Mouse (Mus musculus): ENCODE measurements at regions not wholly inside any gene's neighbourhood (a gene's known extent, or its start where the extent isn't known, plus 50 kb on each side); places are given as distances from the start of the nearest gene placed in this dataset.
A peak's percentile ranks its signal among the peaks of the same experiment; 100 is the strongest.

DNA sequence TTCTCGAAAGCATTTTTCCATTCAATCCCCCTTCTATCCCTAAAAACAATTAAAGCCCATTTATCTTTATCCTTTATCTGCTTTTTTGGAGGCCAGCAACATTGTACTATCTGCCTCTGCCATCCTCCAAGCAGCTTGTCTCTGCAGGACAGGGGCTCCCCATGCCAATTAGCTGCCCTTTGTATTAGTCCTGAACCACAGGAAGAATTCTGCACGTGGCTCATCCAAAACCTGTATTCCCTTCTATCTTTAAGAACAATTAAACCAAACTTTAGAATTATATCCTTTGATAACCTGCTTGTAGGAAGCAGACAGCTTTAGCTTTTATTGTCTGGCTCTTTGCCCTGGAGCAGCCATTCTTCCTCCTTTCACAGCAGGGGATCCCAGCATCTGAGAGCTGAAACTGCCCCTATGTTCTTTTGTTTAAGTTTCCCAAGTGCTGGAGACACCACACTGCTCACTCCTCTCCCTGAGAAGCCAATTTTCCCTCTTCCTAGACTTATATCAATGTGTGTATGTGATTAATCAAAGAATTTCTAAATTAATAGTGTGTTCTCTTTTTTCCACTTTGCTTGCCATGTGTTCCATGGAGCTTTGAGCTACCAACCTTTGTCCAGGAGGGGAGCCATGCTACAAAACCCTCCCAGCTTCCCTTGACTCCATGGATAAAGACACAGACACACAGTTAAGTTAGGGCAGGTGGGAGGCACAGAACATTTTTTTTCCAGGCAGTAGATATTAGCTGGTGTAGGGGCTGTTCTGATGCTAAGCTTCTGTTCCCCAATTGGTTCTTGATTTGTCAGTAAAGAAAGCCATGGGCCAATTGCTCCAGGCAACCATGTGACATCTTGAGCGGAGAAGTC lies 256.6 kb upstream of the Sema3a start:
- peaks cover 8% of the 10 kb centered on the region for H3K4me1 ChIP-seq
- no peaks in the 10 kb centered on the region for H3K27me3 ChIP-seq (ENCODE audit: low read depth, poor library complexity, severe bottlenecking)
- peak overlapping the region; percentile 42; the same call in 1 of the 2 replicates for H3K27ac ChIP-seq
- 62% methylated on average over 3 of the region's 3 CpGs for WGBS
- no peak overlapping the region for H3K4me3 ChIP-seq
- no peaks in the 10 kb centered on the region for H3K36me3 ChIP-seq
- DNase-seq (ENCODE audit: low spot score) = no peak
- H3K9me3 ChIP-seq (replicated peaks) = no peaks in the 10 kb centered on the region

DNA sequence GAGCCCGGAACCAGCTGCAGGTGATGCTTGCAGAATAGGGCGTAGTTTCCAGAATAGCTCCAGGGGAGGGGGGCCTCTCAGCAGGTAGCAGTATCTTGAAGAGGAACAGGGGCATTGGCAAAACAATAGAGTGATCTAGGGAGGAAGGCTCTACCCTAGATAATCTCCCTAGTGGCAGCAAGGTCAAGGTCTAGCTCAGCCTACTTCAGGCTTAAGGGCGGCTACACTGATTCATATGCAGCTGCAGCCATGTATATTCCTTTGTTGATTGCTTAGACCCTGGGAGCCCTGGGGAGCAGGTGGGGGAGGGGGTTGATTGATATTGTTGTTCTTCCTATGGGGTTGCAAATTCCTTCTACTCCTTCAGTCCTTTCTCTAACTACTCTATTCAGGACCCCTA lies 252.3 kb upstream of the Sema3a start:
- WGBS = 96% methylated on average over 3 of the region's 3 CpGs
- Histone ChIP-seq H3K27ac (no peak overlapping the region), H3K27me3 (ENCODE audit: low read depth, poor library complexity, severe bottlenecking) (no peaks in the 10 kb centered on the region), H3K4me3 (no peak overlapping the region), H3K9me3 (replicated peaks) (no peaks in the 10 kb centered on the region), H3K4me1 (peaks cover 8% of the 10 kb centered on the region), H3K36me3 (no peaks in the 10 kb centered on the region)
- DNase-seq (ENCODE audit: low spot score) = no peak

DNA sequence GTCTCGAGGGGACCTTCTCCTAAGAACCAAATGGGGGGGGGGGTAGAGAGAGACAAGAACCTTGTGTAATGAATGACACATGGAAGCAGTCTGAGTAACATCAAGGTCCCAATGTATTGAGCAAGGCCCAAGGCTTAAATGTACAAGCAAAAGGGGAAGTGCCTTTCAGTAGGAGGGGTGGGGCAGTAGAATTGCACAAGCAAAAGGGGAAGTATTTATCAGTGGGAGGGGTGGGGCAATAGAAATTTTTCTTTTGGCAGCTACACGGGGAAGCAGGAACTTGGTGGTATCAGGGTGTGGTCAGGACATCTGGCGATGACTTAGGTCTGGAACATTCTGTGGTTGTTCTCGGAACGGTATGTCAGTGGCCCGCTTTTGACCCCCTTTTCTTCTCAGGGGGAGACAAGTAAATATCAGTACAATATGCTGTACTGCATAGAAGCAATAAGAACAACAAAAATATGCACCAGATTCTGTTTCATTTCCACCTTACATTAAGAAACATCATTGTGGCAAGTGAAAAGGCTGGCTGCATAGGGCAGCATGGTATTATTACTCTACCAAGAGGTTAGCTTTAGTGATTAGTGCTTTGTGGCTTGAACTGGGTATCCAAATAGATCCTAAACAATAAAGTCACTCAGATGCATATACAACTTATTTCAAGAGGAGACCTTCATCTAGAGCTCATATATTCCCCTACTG lies 247.5 kb upstream of the Sema3a start:
- Histone ChIP-seq H3K27ac (no peak overlapping the region), H3K9me3 (replicated peaks) (no peaks in the 10 kb centered on the region), H3K36me3 (no peaks in the 10 kb centered on the region), H3K4me3 (no peak overlapping the region), H3K4me1 (peaks cover 5% of the 10 kb centered on the region; the same call in 1 of the 2 replicates), H3K27me3 (ENCODE audit: low read depth, poor library complexity, severe bottlenecking) (no peaks in the 10 kb centered on the region)
- DNase-seq (ENCODE audit: low spot score) = no peak
- 93% methylated on average over 6 of the region's 6 CpGs for WGBS

DNA sequence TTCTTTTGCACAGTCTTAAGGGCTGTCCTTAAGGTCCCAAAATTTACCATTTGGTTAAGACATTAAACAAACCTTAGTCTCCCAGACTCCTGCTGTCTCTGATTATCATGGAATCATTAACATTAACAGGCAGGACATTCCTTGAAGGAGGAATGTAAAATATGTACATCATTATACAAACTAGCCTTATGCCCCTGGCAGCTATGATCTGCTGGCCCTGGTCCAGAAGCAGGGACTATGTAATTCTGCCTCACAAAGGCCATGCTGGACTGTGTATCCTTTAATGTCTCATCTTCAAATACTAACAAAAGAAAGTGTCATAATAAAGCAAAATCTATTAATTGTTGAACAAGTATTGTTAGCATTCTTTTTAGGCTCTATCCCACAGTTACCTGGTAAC lies 232.9 kb upstream of the Sema3a start:
- Histone ChIP-seq H3K36me3 (no peaks in the 10 kb centered on the region), H3K4me3 (no peak overlapping the region), H3K27ac (no peak overlapping the region), H3K9me3 (replicated peaks) (no peaks in the 10 kb centered on the region), H3K4me1 (peaks cover 6% of the 10 kb centered on the region), H3K27me3 (ENCODE audit: low read depth, poor library complexity, severe bottlenecking) (no peaks in the 10 kb centered on the region)
- DNase-seq (ENCODE audit: low spot score) = no peak

DNA sequence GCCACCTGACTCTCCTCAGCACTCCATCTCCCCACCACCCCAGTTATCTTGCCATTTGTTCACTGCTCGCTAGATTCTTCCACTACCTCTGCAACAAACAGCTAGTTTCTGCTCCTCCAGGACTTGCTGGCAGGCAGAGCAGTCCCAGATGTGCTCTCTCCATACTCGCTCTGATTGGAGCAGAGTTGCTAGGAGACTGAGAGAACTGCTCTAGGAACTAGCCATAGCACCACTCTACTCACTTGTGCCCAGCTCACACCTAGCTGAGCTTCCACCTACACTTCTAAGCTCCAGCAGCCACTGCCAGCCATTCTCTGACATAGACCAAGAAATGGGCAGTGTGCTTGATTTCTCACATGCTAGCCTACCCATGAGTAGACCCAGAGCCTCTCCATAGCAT lies 230.6 kb upstream of the Sema3a start:
- 62% methylated on average over 2 of the region's 2 CpGs for WGBS
- H3K27me3 ChIP-seq (ENCODE audit: low read depth, poor library complexity, severe bottlenecking) = no peaks in the 10 kb centered on the region
- peaks cover 6% of the 10 kb centered on the region for H3K4me1 ChIP-seq
- DNase-seq (ENCODE audit: low spot score) = no peak
- no peak overlapping the region for H3K4me3 ChIP-seq
- no peak overlapping the region for H3K27ac ChIP-seq
- H3K36me3 ChIP-seq = no peaks in the 10 kb centered on the region
- no peaks in the 10 kb centered on the region for H3K9me3 ChIP-seq (replicated peaks)

DNA sequence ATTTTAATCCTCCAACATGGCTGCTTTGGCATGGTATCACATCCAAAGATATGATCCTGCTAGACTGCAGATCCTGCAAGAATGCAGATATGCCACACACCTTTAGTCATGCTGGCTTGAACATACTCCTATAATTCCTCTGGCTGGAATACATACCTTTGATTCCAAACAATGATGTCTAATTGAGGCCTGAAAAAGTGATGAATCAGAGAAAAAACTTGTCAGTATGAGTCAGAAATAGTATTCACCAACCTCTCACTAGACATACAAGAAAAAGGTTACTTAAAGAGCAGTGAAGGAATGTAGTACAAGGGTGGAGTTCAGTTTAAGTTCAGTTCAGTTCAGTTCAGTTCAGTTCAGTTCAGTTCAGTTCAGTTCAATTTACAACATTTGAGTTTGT lies 214.5 kb upstream of the Sema3a start:
- no peak for DNase-seq (ENCODE audit: low spot score)
- H3K4me1 ChIP-seq = no peaks in the 10 kb centered on the region
- no peaks in the 10 kb centered on the region for H3K27me3 ChIP-seq (ENCODE audit: low read depth, poor library complexity, severe bottlenecking)
- H3K9me3 ChIP-seq (replicated peaks) = no peaks in the 10 kb centered on the region
- H3K4me3 ChIP-seq = no peak overlapping the region
- no peaks in the 10 kb centered on the region for H3K36me3 ChIP-seq
- H3K27ac ChIP-seq = no peak overlapping the region

DNA sequence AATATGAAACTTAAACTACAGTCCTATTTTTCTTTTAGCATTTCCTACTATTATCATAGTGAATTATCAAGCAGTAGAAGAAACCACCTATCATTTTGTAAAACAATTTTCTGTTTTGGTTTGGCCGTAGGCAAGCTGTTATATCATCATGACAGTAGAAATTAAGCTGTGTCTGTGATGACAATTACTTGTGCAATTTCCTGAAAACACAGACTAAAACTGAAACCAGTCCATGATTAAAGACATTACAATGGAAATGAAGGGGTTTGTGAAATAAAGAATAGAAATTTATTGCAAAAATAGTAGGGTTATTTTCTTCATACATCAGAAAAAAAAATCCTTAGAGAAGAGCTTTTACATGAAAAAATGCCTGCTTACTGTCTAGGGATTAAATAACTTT lies 210.8 kb upstream of the Sema3a start:
- H3K36me3 ChIP-seq = no peaks in the 10 kb centered on the region
- H3K4me1 ChIP-seq = no peaks in the 10 kb centered on the region
- 76% methylated on average over 1 of the region's 1 CpGs for WGBS
- no peak for DNase-seq (ENCODE audit: low spot score)
- H3K27me3 ChIP-seq (ENCODE audit: low read depth, poor library complexity, severe bottlenecking) = no peaks in the 10 kb centered on the region
- H3K27ac ChIP-seq = no peak overlapping the region
- no peak overlapping the region for H3K4me3 ChIP-seq
- H3K9me3 ChIP-seq (replicated peaks) = no peaks in the 10 kb centered on the region

DNA sequence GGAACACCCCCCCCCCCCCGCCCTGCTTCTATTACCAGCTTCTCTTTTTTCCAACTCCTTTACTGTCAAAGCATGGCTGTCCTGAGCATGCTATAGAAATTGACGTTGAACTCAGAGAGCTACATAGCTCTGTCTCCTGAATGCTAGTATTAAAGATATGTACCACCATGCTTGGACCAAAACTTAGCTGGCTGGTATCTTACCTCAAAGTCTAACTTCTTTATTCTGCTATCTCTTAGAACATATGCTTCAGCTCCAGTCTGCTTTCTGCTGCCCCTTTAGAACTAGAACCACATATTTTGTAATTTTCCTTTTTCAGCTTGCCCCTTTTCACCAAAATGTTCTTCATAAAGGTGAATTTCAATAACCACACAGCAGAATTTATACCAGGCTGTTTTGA lies 205.9 kb upstream of the Sema3a start:
- DNase-seq (ENCODE audit: low spot score) = no peak
- no peak overlapping the region for H3K4me3 ChIP-seq
- no peaks in the 10 kb centered on the region for H3K36me3 ChIP-seq
- 88% methylated on average over 2 of the region's 2 CpGs for WGBS
- no peaks in the 10 kb centered on the region for H3K4me1 ChIP-seq
- no peaks in the 10 kb centered on the region for H3K27me3 ChIP-seq (ENCODE audit: low read depth, poor library complexity, severe bottlenecking)
- no peak overlapping the region for H3K27ac ChIP-seq
- no peaks in the 10 kb centered on the region for H3K9me3 ChIP-seq (replicated peaks)

DNA sequence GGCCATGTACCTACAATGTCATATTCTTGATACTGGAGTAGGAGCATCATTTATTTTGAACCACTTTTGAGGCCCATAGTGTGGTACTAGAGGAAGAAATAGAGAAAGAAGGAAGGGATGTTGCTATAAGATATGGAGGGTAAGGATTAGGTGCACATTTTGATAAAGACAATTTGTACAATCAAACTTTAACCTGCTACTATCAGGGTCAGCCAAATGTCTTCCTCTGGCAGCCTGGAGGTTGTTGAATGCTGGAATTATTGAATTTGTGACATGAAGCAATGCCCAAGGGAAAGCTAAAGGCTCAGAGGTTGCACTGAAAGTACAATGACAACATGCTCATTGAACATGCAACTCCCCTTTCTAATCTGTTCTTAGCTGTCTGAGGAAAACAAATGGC lies 202.3 kb upstream of the Sema3a start:
- Histone ChIP-seq H3K4me3 (no peak overlapping the region), H3K4me1 (no peaks in the 10 kb centered on the region), H3K27me3 (ENCODE audit: low read depth, poor library complexity, severe bottlenecking) (no peaks in the 10 kb centered on the region), H3K27ac (no peak overlapping the region), H3K36me3 (no peaks in the 10 kb centered on the region), H3K9me3 (replicated peaks) (no peaks in the 10 kb centered on the region)
- no peak for DNase-seq (ENCODE audit: low spot score)

DNA sequence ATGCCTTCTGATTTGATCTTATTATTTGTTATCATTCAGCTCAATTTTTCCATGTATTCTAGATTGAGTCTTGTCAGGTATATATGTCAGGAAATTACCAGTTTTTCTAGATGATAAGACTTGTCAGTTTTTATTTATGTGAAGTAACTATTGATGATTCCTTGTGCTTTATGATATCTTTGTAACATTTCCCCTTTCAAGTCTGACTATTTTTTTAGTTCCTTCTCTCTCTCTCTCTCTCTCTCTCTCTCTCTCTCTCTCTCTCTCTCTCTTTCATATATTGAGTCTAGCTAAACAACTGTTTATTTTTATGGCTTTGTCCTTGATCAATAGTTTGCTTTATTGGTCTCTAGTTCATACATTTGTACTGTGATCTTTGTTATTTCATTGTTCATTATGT lies 199.7 kb upstream of the Sema3a start:
- no peak for DNase-seq (ENCODE audit: low spot score)
- no peak overlapping the region for H3K4me3 ChIP-seq
- no peaks in the 10 kb centered on the region for H3K36me3 ChIP-seq
- H3K4me1 ChIP-seq = no peaks in the 10 kb centered on the region
- H3K9me3 ChIP-seq (replicated peaks) = no peaks in the 10 kb centered on the region
- no peak overlapping the region for H3K27ac ChIP-seq
- H3K27me3 ChIP-seq (ENCODE audit: low read depth, poor library complexity, severe bottlenecking) = no peaks in the 10 kb centered on the region

DNA sequence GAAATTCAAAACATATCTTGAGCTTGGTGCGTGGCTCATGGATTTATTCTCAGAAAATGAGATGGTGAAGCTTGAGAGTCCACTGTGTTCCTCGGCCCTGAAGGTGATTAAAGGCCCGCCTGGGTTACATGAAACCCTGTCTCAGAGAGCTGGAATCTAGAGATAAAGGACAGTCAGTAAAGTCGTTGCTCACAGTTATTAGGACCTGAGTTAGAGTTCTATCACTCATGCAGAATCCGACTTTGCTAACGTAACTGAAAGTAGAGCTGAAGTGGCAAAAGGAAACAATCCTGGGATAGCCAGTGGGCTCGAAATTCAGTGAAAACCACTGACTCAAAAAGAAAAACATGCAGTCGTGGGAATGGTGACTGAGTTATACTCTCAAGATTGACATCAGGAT lies 198.9 kb upstream of the Sema3a start:
- no peaks in the 10 kb centered on the region for H3K9me3 ChIP-seq (replicated peaks)
- 78% methylated on average over 8 of the region's 8 CpGs for WGBS
- no peak overlapping the region for H3K27ac ChIP-seq

DNA sequence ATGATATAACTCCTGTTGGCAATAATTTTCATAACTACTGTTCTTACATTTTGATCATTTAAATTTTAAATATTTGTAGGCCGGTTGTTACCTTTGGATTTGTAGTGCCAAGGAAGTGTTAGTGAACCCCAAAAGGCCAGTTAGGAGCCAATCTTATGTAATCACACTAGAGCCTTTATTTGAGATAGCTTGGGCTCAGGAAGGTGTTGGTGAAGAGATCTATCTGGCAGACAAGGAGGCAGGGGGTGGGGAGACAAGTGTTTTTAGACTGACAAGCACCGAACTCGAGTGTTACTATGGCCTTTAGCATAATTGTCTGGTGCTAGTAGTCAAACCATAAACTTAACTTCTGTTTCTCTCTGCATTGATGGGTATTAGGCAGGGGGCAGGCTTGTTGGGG lies 198.0 kb upstream of the Sema3a start:
- Histone ChIP-seq H3K27me3 (ENCODE audit: low read depth, poor library complexity, severe bottlenecking) (no peaks in the 10 kb centered on the region), H3K4me3 (no peak overlapping the region), H3K9me3 (replicated peaks) (no peaks in the 10 kb centered on the region), H3K36me3 (no peaks in the 10 kb centered on the region), H3K4me1 (no peaks in the 10 kb centered on the region), H3K27ac (no peak overlapping the region)
- DNase-seq (ENCODE audit: low spot score) = no peak
- WGBS = 87% methylated on average over 3 of the region's 3 CpGs

More for the DNA sequence above, 198.9 kb upstream of the Sema3a start:
- no peak for DNase-seq (ENCODE audit: low spot score)
- H3K4me3 ChIP-seq = no peak overlapping the region
- H3K4me1 ChIP-seq = no peaks in the 10 kb centered on the region
- H3K27me3 ChIP-seq (ENCODE audit: low read depth, poor library complexity, severe bottlenecking) = no peaks in the 10 kb centered on the region
- H3K36me3 ChIP-seq = no peaks in the 10 kb centered on the region

DNA sequence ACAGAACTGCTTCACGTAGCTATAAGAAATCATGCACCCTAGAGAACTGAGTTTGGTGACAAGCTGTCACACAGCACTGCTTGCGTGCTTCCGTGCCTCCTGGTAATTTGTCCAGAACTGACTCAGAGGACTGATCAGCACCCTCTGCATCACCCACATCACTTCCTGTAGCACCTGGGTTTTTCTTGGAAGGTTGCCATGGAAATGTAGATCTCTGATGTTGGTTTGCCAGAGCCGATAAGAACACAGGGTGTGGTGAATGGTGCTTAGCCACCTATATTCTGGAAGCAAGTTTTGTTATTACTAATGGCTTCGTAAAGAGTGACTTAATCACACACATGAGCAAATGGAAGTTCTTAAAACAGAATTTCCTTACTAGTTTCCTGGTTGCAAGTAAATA lies 188.2 kb upstream of the Sema3a start:
- no peaks in the 10 kb centered on the region for H3K4me1 ChIP-seq
- no peak overlapping the region for H3K27ac ChIP-seq
- H3K27me3 ChIP-seq (ENCODE audit: low read depth, poor library complexity, severe bottlenecking) = no peaks in the 10 kb centered on the region
- DNase-seq (ENCODE audit: low spot score) = no peak
- H3K4me3 ChIP-seq = no peak overlapping the region
- no peaks in the 10 kb centered on the region for H3K9me3 ChIP-seq (replicated peaks)
- H3K36me3 ChIP-seq = no peaks in the 10 kb centered on the region
- WGBS = 77% methylated on average over 5 of the region's 5 CpGs

Data from limb, embryonic 10.5 days (tissue).